Mouse (Mus musculus) embryo, embryonic 11.5 days (tissue): ENCODE data around the gene Klhdc8b.

ENCODE experiments used
- DNase-seq: peaks from one replicate; pipeline ENCODE4 v3.0.0-alpha.2; 2012; ENCODE audit warnings: low read depth, low spot score

Klhdc8b gene

GRCm38 (mm10) chr9:108451519-108452160, 9.7 kb downstream of the Klhdc8b start:
- no peak for DNase-seq

- DNase-seq = no peak
Observed at GRCm38 (mm10) chr9:108451170-108451493, 10.2 kb downstream of the Klhdc8b start.

DNA sequence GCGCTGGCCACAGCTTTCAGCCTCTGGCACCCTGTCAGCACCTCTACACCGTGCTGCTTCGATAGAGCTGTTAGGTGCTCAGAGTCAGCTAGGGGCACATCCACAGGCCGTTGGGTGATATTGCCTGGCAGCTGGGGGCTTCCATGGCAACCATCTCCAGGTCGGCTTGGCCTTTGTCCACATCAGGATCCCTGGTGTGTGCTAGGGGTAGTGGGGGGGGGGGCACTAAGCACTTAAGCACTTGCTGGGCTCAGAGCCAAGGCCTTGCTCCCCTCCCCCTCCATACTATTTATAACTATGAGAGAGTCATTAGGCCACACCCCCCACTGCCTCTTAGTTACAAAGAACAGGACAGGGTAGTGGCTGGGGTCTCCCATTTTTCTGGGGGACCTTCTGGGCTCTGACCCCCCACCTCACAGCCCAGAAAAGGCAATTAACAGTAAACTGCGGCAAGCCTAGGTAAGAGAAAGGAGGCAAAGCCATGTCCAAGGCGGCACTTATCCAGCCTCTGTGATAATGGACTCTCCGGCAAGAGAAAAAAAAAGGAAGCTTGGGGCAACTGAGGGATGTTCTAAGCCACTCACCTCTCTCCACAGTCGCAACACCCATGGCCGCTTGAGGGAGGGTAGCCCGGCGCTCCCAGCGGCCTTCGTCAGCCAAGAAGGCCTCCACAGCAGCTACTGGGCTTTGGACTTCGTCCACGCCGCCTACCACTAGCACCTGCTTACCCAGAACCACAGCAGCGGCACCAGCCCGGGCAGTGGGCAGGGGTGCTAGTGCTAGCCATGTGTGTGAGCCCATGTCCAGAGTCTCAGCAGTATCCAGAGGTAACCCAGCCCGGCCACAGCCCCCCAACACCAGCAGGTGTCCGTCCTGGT, 10.8 kb downstream of the Klhdc8b start:
- DNase-seq = peak; percentile 42

- DNase-seq = no peak
Observed at GRCm38 (mm10) chr9:108449860-108450259, 11.5 kb downstream of the Klhdc8b start.

GRCm38 (mm10) chr9:108445125-108445524, 16.3 kb downstream of the Klhdc8b start:
- DNase-seq = no peak

GRCm38 (mm10) chr9:108441236-108441919, 20.0 kb downstream of the Klhdc8b start:
- DNase-seq = no peak

DNA sequence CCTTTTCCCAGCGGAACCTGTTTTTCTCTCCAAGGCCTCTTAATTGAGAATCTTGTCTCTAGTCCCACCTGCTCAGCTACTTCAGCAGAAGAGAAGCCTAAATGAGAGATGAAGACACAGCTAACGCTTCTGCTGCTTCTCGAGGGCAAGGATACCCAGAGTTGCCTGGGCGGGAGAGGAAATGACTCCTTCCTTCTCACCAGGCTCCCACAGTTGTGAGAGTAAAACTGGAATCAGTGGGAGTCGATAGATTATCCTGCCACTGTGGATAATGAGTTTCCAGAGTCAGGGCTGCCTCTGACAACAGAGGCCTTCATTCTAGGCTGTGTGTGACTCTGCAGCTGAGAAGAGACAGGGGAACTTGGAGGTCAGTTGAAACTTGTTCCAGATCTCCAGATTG, 20.9 kb downstream of the Klhdc8b start:
- DNase-seq = no peak

DNA sequence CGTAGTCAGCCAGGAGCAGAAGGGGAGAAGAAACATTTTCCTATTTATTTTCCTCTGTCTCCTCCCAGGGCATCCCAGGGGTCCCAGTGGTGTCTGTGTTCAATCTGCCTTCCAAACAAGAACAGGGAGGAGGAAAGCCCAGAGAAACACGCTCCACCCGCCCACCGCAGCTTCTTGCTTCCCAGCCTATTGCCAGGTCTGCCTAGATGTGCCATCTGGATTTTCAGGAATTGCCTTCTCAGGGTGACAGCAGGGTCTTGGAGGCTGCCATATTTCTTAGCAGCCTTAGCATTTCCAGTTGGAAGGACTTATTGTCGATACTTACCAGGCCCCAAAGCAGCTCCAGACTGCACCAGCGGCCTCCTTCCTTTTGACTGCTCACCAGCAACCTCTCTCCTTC, 22.2 kb downstream of the Klhdc8b start:
- no peak for DNase-seq

GRCm38 (mm10) chr9:108436182-108436581, 25.2 kb downstream of the Klhdc8b start, which contains the start of gene BC048562:
TSS of gene BC048562 (plus strand) at chr9:108436482.
- DNase-seq = no peak

- peak; percentile 26 for DNase-seq
Observed at GRCm38 (mm10) chr9:108431431-108432067, 29.8 kb downstream of the Klhdc8b start.

- DNase-seq = no peak
Observed at GRCm38 (mm10) chr9:108428384-108428783, 33.0 kb downstream of the Klhdc8b start, which contains the start of gene Ccdc36. TSS of gene Ccdc36 (minus strand) at chr9:108428484.

GRCm38 (mm10) chr9:108412221-108412620, 49.2 kb downstream of the Klhdc8b start:
- DNase-seq = no peak

DNA sequence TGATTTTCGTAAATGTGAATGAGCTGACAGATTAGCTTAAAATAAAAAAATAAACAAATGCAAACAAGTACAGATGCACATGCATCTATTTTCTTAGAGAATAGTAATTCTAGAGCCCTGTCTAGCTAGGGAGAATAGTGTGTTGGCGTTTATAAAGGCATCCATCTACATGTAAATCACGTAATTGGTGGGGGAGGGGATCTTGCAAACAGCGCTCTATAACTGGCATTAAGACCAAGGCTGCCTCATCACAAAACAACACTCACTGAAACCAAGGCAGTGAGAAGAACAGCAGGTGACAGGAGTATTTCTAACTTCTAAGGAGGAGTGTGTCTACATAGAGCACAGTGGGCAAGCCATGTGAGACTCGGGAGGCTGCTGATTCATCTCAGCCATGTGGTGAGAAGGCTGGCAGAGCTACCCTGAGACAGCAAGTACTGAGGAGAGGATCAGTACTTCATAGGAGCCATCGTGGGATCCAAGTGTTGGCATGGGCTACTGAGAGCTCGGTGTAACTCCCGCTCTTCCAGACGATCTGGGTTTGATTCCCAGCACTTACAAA, 49.9 kb downstream of the Klhdc8b start:
- no peak for DNase-seq

DNA sequence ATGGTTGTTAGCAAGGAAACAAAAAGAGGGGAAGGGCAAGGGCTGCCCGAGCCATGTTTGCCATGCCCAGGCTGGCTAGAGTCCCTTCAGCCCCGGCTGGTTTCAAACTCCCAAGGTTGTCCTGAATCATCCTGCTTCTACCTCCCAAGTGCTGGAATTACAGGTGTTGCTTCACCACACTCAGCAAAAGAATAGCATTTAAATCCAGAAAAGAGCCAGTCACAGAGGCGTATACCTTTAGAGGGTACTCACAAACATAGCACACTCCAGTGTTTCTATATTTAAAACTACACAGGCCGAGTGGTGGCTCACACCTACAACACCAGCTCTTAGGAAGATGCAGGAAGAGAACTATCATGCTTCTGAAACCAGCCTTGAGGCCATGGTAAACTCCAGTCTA, 51.8 kb downstream of the Klhdc8b start:
- DNase-seq = no peak

DNA sequence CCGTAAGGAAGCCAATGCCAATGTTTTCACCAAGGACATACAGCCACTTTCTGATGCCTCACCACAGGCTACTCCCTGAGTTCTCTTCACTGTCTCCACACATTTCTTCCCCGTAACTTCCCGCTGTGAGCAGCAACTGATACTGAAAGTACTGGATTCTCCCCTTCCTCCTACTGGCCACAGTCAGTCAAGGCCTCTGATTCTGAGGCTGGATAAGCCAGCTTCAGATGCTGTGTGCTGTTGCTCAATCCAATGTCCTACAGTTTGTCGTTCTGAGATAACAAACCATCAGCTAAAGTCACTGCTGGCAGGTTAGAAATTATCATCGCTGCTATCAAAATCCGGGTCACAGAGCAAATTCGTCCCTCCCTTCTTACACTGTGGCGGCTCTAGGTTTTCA, 56.9 kb downstream of the Klhdc8b start:
- DNase-seq = no peak

DNA sequence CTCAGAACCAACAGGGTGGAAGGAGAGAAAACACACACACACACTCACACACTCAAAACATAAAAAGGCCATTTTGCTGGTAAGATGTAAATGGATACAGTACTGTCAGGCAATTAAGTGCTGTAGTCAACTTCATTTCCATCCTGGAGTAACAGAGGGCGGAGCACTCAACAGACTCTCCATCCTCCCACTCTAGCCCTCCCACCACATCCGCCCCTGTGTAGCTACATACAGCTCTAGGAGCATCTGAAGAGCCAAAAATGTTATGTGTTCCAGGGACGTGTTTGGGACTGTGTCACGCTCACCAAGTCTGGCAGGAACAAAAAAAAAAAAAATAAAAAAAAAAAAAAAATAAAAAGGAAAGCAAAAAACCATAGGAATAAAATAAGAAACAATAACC, 58.3 kb downstream of the Klhdc8b start:
- DNase-seq = no peak

DNA sequence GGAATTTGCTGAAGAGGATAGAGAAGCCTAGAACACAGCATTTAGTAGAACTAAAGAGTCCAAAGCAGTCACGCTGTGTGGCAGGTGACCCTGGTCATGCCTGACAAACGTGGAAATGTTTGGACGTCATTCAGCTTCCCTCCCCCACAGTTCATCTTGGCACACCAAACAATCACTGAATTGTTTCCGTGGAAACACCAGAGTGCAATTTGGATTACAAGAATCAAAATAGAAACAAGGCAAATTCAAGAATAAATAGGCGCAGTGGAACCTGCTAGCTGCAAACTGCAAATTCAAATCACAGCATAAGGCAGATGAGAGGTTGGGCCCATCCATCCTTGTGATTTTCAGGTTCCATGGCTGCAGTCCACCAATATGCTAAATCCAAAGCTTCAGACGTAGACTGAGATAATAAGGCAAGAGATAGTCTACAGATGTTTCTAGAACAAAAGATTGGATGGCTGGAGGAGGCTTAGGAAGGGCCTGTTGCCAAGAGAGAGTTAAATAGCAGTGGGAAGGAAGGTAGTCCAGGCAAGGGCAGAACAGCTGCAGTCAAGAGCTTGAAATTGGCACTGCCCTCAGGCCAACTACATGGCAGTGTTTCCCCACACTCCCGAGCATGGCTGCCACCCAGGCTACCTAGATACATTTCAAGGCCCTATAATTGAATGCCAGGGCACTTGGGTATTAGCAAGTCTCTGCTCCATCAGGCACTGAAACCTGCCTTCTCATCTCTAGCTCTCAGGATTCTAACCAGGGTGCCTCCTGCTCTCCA, 60.0 kb downstream of the Klhdc8b start:
- DNase-seq = no peak

DNA sequence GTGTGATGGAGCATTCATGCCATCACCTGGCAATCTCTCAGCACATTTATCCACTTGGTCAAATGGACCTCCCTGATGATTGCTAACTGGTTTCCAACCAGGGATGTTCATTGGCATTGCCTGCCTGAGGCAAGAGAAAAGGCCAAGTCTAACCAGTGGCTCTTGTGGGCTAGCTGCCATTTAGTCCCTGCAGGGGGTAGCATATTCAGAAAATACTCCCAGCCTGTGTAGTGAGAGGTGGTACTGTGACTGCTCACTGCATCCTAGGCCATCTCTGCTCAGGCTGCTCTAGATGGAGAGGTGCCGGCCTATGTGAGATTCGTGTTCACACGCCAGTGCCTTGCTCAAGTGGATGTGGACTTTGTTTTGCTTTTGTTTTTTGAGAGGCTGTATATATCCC, 63.1 kb downstream of the Klhdc8b start:
- DNase-seq = no peak
